Comparison of ENCODE assay signal across 8 mouse cellular contexts in the genomic region with DNA sequence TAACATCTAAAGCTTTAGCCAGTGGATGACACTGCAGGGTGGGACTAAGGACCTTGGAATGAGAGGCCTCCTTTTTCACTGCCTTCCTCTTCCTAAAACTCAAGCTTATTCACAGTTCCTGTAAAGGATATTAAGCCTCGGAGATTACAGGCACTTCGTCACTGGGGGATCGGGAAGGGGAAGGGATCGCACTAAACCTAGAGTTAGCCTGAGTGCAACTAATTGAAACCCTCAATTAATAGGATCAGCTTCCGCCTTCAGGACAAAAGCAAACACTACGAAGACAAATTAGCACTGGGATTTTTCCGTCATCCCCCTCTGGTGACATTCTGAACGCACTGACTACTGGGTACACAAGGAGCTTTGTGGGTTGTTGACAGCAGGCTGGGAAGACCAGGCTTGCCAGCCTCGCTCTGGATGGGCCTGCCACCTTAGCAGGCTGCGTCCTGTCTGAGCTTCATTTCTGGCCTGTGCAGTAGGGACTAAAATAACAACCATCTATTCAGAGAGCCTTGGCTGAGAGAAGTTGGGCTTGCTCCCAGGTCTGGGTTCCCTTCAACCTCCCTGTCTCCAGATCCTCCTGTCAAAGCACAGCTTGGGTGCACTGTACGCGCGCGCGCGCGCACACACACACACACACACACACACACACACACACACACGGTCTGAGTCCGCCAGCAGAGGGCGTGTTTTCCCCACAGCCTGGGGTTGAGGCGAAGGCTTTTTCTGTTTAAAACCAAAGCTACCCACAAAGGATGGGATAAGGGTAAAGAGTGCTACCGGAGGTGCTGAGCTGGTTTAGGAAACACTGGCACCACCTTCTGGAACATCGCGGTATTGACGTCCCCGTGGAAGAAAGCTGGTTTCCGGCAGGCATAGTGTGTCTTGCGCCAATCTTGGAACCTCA.
DNase-seq lines count a peak whose midpoint lies in the region; ATAC-seq and TF ChIP-seq lines count a peak whose summit lies in the region.

No protein-coding gene starts in this region.

- no peaks in the 10 kb centered on the region for H3K36me3 ChIP-seq in embryonic facial prominence, embryonic 15.5 days
- H3K36me3 ChIP-seq in heart, embryonic 11.5 days (ENCODE audit: control insufficient read depth, insufficient read depth, low read length): no peaks in the 10 kb centered on the region
- H3K36me3 ChIP-seq in kidney, embryonic 15.5 days: no peaks in the 10 kb centered on the region
- no peaks in the 10 kb centered on the region for H3K36me3 ChIP-seq in limb, embryonic 15.5 days
- no peaks in the 10 kb centered on the region for H3K36me3 ChIP-seq in stomach, embryonic 14.5 days (ENCODE audit: control insufficient read depth, insufficient read depth, low read length)

- WGBS in bone marrow, adult 2 months: 48% methylated on average over 28 of the region's 28 CpGs
- WGBS in embryonic facial prominence, embryonic 15.5 days: 18% methylated on average over 28 of the region's 28 CpGs
- WGBS in heart, embryonic 11.5 days (ENCODE audit: insufficient replicate concordance): 31% methylated on average over 28 of the region's 28 CpGs
- WGBS in kidney, embryonic 15.5 days: 28% methylated on average over 28 of the region's 28 CpGs
- 23% methylated on average over 28 of the region's 28 CpGs for WGBS in limb, embryonic 15.5 days
- WGBS in stomach, embryonic 14.5 days: 23% methylated on average over 28 of the region's 28 CpGs

- TF ChIP-seq POLR2A in bone marrow, adult 2 months (IDR thresholded peaks at IDR 0.05; ENCODE audit: borderline replicate concordance, control insufficient read depth, low read depth, low read length): no peak

- DNase-seq in A20 (ENCODE audit: low read depth, low spot score): peak; percentile 50
- peak; percentile 14 to 63 for DNase-seq in natural killer cell, adult 2 months (ENCODE audit: low spot score in 2 of 2)

- H3K9ac ChIP-seq in embryonic facial prominence, embryonic 15.5 days: no peak overlapping the region
- H3K9ac ChIP-seq in heart, embryonic 11.5 days (ENCODE audit: low read depth, low read length): no peak overlapping the region
- H3K9ac ChIP-seq in kidney, embryonic 15.5 days: 0 out of 2 replicates have a peak overlapping the region, but pooled peaks have one; percentile 4
- no peak overlapping the region for H3K9ac ChIP-seq in limb, embryonic 15.5 days
- no peak overlapping the region for H3K9ac ChIP-seq in stomach, embryonic 14.5 days (replicated peaks; ENCODE audit: low read depth, low read length)

- H3K4me1 ChIP-seq in bone marrow, adult 2 months (ENCODE audit: control insufficient read depth, insufficient read depth, low read length): no peaks in the 10 kb centered on the region
- H3K4me1 ChIP-seq in embryonic facial prominence, embryonic 15.5 days: peaks cover 17% of the 10 kb centered on the region
- peaks cover 10% of the 10 kb centered on the region for H3K4me1 ChIP-seq in heart, embryonic 11.5 days (ENCODE audit: control insufficient read depth, insufficient read depth, low read length)
- 0 out of 2 replicates have a peak, but pooled peaks cover 5% of the 10 kb centered on the region for H3K4me1 ChIP-seq in kidney, embryonic 15.5 days
- H3K4me1 ChIP-seq in limb, embryonic 15.5 days: peaks cover 23% of the 10 kb centered on the region
- H3K4me1 ChIP-seq in stomach, embryonic 14.5 days (ENCODE audit: control insufficient read depth, insufficient read depth, low read length): peaks cover 7% of the 10 kb centered on the region

- TF ChIP-seq CTCF in bone marrow, adult 2 months (IDR thresholded peaks at IDR 0.05; ENCODE audit: control insufficient read depth, insufficient read depth, low read length): peak; percentile 73

- no peak overlapping the region for H3K4me3 ChIP-seq in bone marrow, adult 2 months (replicated peaks; ENCODE audit: control insufficient read depth, low read depth, low read length)
- peak overlapping the region; percentile 1; the same call in 1 of the 2 replicates for H3K4me3 ChIP-seq in embryonic facial prominence, embryonic 15.5 days (replicated peaks)
- H3K4me3 ChIP-seq in heart, embryonic 11.5 days (ENCODE audit: low read depth, low read length): no peak overlapping the region
- H3K4me3 ChIP-seq in kidney, embryonic 15.5 days (replicated peaks): no peak overlapping the region
- no peak overlapping the region for H3K4me3 ChIP-seq in limb, embryonic 15.5 days
- H3K4me3 ChIP-seq in stomach, embryonic 14.5 days (ENCODE audit: low read depth, low read length): no peak overlapping the region

- H3K27ac ChIP-seq in bone marrow, adult 2 months (ENCODE audit: control insufficient read depth, insufficient read depth, low read depth, low read length, poor library complexity): no peak overlapping the region
- peak overlapping the region; percentile 60; the same call in 1 of the 2 replicates for H3K27ac ChIP-seq in embryonic facial prominence, embryonic 15.5 days (replicated peaks)
- H3K27ac ChIP-seq in heart, embryonic 11.5 days (ENCODE audit: low read depth, low read length): peak overlapping the region; percentile 29; the same call in 1 of the 2 replicates
- H3K27ac ChIP-seq in kidney, embryonic 15.5 days: no peak overlapping the region
- peak overlapping the region; percentile 65 for H3K27ac ChIP-seq in limb, embryonic 15.5 days
- H3K27ac ChIP-seq in stomach, embryonic 14.5 days (ENCODE audit: low read length): no peak overlapping the region; the same call in 1 of the 2 replicates

- H3K9me3 ChIP-seq in embryonic facial prominence, embryonic 15.5 days (replicated peaks): no peaks in the 10 kb centered on the region
- H3K9me3 ChIP-seq in heart, embryonic 11.5 days (replicated peaks; ENCODE audit: control insufficient read depth, low read length): no peaks in the 10 kb centered on the region
- no peaks in the 10 kb centered on the region for H3K9me3 ChIP-seq in kidney, embryonic 15.5 days (replicated peaks)
- H3K9me3 ChIP-seq in limb, embryonic 15.5 days: no peaks in the 10 kb centered on the region
- no peaks in the 10 kb centered on the region for H3K9me3 ChIP-seq in stomach, embryonic 14.5 days (ENCODE audit: control insufficient read depth, low read depth, low read length)

- H3K27me3 ChIP-seq in embryonic facial prominence, embryonic 15.5 days: no peaks in the 10 kb centered on the region
- no peaks in the 10 kb centered on the region for H3K27me3 ChIP-seq in heart, embryonic 11.5 days (ENCODE audit: control insufficient read depth, insufficient read depth, low read length)
- peaks cover 4% of the 10 kb centered on the region; the same call in 1 of the 2 replicates for H3K27me3 ChIP-seq in kidney, embryonic 15.5 days
- no peaks in the 10 kb centered on the region for H3K27me3 ChIP-seq in limb, embryonic 15.5 days
- H3K27me3 ChIP-seq in stomach, embryonic 14.5 days (ENCODE audit: control insufficient read depth, insufficient read depth, low read length): no peaks in the 10 kb centered on the region

- ATAC-seq in embryonic facial prominence, embryonic 15.5 days (ENCODE audit: insufficient number of reproducible peaks, low FRiP score, low TSS enrichment, low read depth): peak; percentile 82
- ATAC-seq in heart, embryonic 11.5 days (replicated peaks; ENCODE audit: insufficient number of reproducible peaks, low FRiP score, low TSS enrichment): no peak; the same call in 1 of the 2 replicates
- peak; percentile 69; the same call in 1 of the 2 replicates for ATAC-seq in kidney, embryonic 15.5 days (replicated peaks; ENCODE audit: low FRiP score)
- peak; percentile 65 for ATAC-seq in limb, embryonic 15.5 days (ENCODE audit: insufficient number of reproducible peaks, low FRiP score, low TSS enrichment, low read depth)
- peak; percentile 78 for ATAC-seq in stomach, embryonic 14.5 days (ENCODE audit: insufficient number of reproducible peaks, insufficient read depth, low FRiP score, low read depth)

- peak overlapping the region; percentile 36 for H3K4me2 ChIP-seq in embryonic facial prominence, embryonic 15.5 days (replicated peaks)
- peak overlapping the region; percentile 32 for H3K4me2 ChIP-seq in heart, embryonic 11.5 days
- peak overlapping the region; percentile 46 for H3K4me2 ChIP-seq in kidney, embryonic 15.5 days
- peak overlapping the region; percentile 30 for H3K4me2 ChIP-seq in limb, embryonic 15.5 days
- H3K4me2 ChIP-seq in stomach, embryonic 14.5 days (replicated peaks; ENCODE audit: low read depth, low read length): peak overlapping the region; percentile 18; the same call in 1 of the 2 replicates

Comparison
In these comparisons a context has a peak if more than half of its experiments do, and no peak if none do; other contexts are left out.
1. H3K27ac ChIP-seq: peak in embryonic facial prominence, embryonic 15.5 days (single experiment), heart, embryonic 11.5 days (single experiment) and limb, embryonic 15.5 days (single experiment); none in bone marrow, adult 2 months (single experiment), kidney, embryonic 15.5 days (single experiment) and stomach, embryonic 14.5 days (single experiment).
2. Peak in every context shown above with its lines, with median percentiles within 50 percentile points of each other: H3K4me2 ChIP-seq.